Mouse (Mus musculus) heart, adult 2 months (tissue): ENCODE measurements around the gene Ttc38. TPM values are rescaled to one million over a fixed set of nuclear protein-coding genes. Genes with fewer than 3 reads are reported as not detected.
A peak's percentile ranks its signal among the peaks of the same experiment; 100 is the strongest.

Source experiments
- DNase-seq, 2 experiments: peaks; one replicate each; pipeline ENCODE4 v3.0.0; 2021
- H3K27ac ChIP-seq: fragments of 200-600 bp; 2 replicates; pipeline ENCODE4 v1.8.1; 2022
- H3K27me3 ChIP-seq: fragments of 200-500 bp; 2 replicates; pipeline ENCODE4 v1.6.1; 2012; ENCODE audit warnings: mild to moderate bottlenecking, low read length, inconsistent platforms, mixed read lengths; ENCODE audit not compliant: control insufficient read depth, insufficient read depth
- H3K36me3 ChIP-seq: fragments of 200-500 bp; 2 replicates; pipeline ENCODE4 v1.6.1; 2012; ENCODE audit warnings: low read length, inconsistent platforms; ENCODE audit not compliant: control insufficient read depth, insufficient read depth
- H3K4me1 ChIP-seq: fragments of 200-500 bp; 2 replicates; pipeline ENCODE4 v1.6.1; 2011; ENCODE audit warnings: low read length; ENCODE audit not compliant: control insufficient read depth, insufficient read depth
- H3K4me3 ChIP-seq: fragments of 200-600 bp; 2 replicates; pipeline ENCODE4 v1.8.1; 2022
- H3K79me2 ChIP-seq: fragments of 200-500 bp; replicated peaks from 2 replicates; pipeline ENCODE4 v1.6.1; 2012; ENCODE audit warnings: mild to moderate bottlenecking, inconsistent platforms, low read length, moderate library complexity, mixed read lengths; ENCODE audit not compliant: control insufficient read depth, insufficient read depth
- H3K9ac ChIP-seq: fragments of 200-500 bp; 2 replicates; pipeline ENCODE4 v1.6.1; 2012; ENCODE audit warnings: low read depth, mild to moderate bottlenecking, control low read depth, inconsistent platforms, low read length, mixed read lengths
- CTCF ChIP-seq: fragments of 200-600 bp; IDR thresholded peaks from 2 replicates; pipeline ENCODE4 v1.8.1; 2022; ENCODE audit warnings: antibody characterized with exemption, mild to moderate bottlenecking, moderate library complexity
- EP300 ChIP-seq: fragments of 200-500 bp; IDR thresholded peaks from 2 replicates; pipeline ENCODE4 v1.6.1; 2011; ENCODE audit warnings: low read depth, low read length, control low read depth; ENCODE audit not compliant: insufficient read depth
- POLR2A ChIP-seq: fragments of 200-500 bp; IDR thresholded peaks from 2 replicates; pipeline ENCODE4 v1.6.1; 2011; ENCODE audit warnings: mild to moderate bottlenecking, low read depth, low read length, control low read depth; ENCODE audit not compliant: insufficient read depth
- WGBS: fragments of 180-500 bp; shearing (Covaris S2); methylation state at CpG from one replicate; pipeline ENCODE4 v1.1.7; 2018; 5-methylcytosine and 5-hydroxymethylcytosine counted together
- intact Hi-C: fragments of 180-260 bp; cut with DNase I; formaldehyde crosslinking; loops from one replicate; pipeline ENCODE4 v1.15.1; 2025
- polyA plus RNA-seq: library from polyadenylated mRNA; depleted of rRNA; stranded (reverse); fragments of >200 nt; gene quantifications from 2 replicates; pipeline ENCODE4 v1.2.3, GENCODE M21; 2012
- total RNA-seq, 2 experiments: library from RNA; stranded (reverse); gene quantifications; 2 replicates each; pipeline ENCODE4 v1.2.3; 2021

Gene Ttc38
- total and polyA plus RNA-seq, 3 experiments, result 6.8 to 21.1 (median 15.3) TPM

- WGBS, result 40% methylated on average over 6 of the region's 6 CpGs
- Histone ChIP-seq H3K79me2 (no peaks in the 10 kb centered on the region), H3K27ac (no peak overlapping the region), H3K4me3 (no peak overlapping the region), H3K27me3 (no peaks in the 10 kb centered on the region), H3K9ac (no peak overlapping the region), H3K36me3 (no peaks in the 10 kb centered on the region), H3K4me1 (no peaks in the 10 kb centered on the region)
- intact Hi-C loops, result loop anchor here (1.0 to 5.0 kb wide), 3 partner anchors 151 to 270 kb away; no protein-coding TSS in a partner anchor
- DNase-seq, result peak; percentile 64 to 69
- TF ChIP-seq POLR2A, result no peak
- peak; percentile 98 for TF ChIP-seq CTCF
- TF ChIP-seq EP300, result peak; percentile 87; the same call in 1 of the 2 replicates
Measured at GRCm38 (mm10) chr15:85867696-85868095, 35.6 kb downstream of the Ttc38 start.

GRCm38 (mm10) chr15:85877336-85877735 lies 45.2 kb downstream of the Ttc38 start:
- Histone ChIP-seq H3K27ac (no peak overlapping the region), H3K36me3 (no peaks in the 10 kb centered on the region), H3K27me3 (no peaks in the 10 kb centered on the region), H3K4me3 (no peak overlapping the region), H3K79me2 (no peaks in the 10 kb centered on the region), H3K9ac (no peak overlapping the region), H3K4me1 (peaks cover 3% of the 10 kb centered on the region; the same call in 1 of the 2 replicates)
- 96% methylated on average over 7 of the region's 7 CpGs for WGBS
- TF ChIP-seq POLR2A (no peak), CTCF (no peak), EP300 (no peak)
- intact Hi-C loops, result no loop called here
- no peak for DNase-seq

DNA sequence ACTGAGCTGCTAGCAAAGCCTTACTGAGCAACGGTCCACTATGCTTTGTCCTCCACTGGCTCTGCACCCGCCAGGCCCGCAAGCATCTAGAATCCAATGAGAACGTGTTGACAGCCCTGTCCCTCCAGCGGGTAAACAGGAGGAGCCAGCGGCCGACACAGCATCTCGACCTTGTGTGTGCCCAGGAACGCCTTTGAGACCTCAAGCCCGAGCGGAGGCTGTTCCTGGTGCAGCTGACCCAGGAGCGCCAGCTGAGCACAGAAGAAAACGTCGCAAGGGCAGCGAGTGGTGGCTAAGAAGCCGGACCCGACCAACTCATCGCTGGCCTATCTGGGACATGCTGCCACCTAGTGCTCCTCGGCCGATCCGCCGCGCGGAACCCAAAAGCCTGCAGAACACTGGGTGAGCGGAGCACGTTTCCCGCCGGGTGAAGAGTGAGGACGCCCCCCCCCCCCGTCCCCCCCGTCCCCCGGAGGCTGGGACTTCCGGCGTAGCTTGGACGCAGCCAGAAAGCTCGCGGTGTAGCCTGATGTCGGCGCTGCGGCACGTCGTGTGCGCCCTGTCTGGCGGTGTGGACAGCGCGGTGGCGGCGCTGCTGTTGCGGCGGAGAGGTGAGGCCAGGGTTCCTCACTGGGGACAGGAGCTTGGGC lies 46.9 kb downstream of the Ttc38 start, which contains the start of gene Trmu:
Trmu (plus strand) TSS at position 465 of the 650 bp plus-strand sequence.
- H3K27me3 ChIP-seq, result no peaks in the 10 kb centered on the region
- intact Hi-C loops, result loop anchor here (2.0 kb wide), 2 partner anchors 18 to 68 kb away; partner anchors contain the start of gene Cdpf1
- peak within 1 kb of the TSS; percentile 93 for H3K9ac ChIP-seq
- peak; percentile 83 for TF ChIP-seq POLR2A
- TF ChIP-seq CTCF, result peak; percentile 81
- TF ChIP-seq EP300, result peak; percentile 60; the same call in 1 of the 2 replicates
- H3K36me3 ChIP-seq, result no peaks in the 10 kb centered on the region
- WGBS, result under 1% methylated on average over 50 of the region's 50 CpGs
- H3K79me2 ChIP-seq, result no peaks in the 10 kb centered on the region
- peak; percentile 89 to 92 for DNase-seq
- H3K4me3 ChIP-seq, result peak within 1 kb of the TSS; percentile 92
- peaks cover 3% of the 10 kb centered on the region; the same call in 1 of the 2 replicates for H3K4me1 ChIP-seq
- peak within 1 kb of the TSS; percentile 94 for H3K27ac ChIP-seq

GRCm38 (mm10) chr15:85879498-85879895 lies 47.4 kb downstream of the Ttc38 start:
- H3K27ac ChIP-seq, result peak overlapping the region; percentile 94
- intact Hi-C loops, result loop anchor here (2.0 kb wide), 2 partner anchors 19 to 69 kb away; partner anchors contain the start of gene Cdpf1
- 1% methylated on average over 18 of the region's 18 CpGs for WGBS

GRCm38 (mm10) chr15:85885606-85886005 lies 53.5 kb downstream of the Ttc38 start:
- Histone ChIP-seq H3K36me3 (no peaks in the 10 kb centered on the region), H3K4me3 (no peak overlapping the region), H3K4me1 (no peaks in the 10 kb centered on the region), H3K27ac (no peak overlapping the region), H3K79me2 (no peaks in the 10 kb centered on the region), H3K9ac (no peak overlapping the region), H3K27me3 (no peaks in the 10 kb centered on the region)
- intact Hi-C loops, result no loop called here
- no peak for TF ChIP-seq CTCF
- TF ChIP-seq EP300, result no peak
- TF ChIP-seq POLR2A, result no peak
- DNase-seq, result no peak
- WGBS, result 54% methylated on average over 5 of the region's 5 CpGs

More at GRCm38 (mm10) chr15:85879498-85879895, 47.4 kb downstream of the Ttc38 start:
- no peaks in the 10 kb centered on the region for H3K27me3 ChIP-seq
- TF ChIP-seq POLR2A, result no peak
- no peak for TF ChIP-seq CTCF
- TF ChIP-seq EP300, result no peak
- no peak for DNase-seq
- H3K4me1 ChIP-seq, result peaks cover 3% of the 10 kb centered on the region; the same call in 1 of the 2 replicates
- peak overlapping the region; percentile 93 for H3K9ac ChIP-seq
- H3K79me2 ChIP-seq, result no peaks in the 10 kb centered on the region
- H3K36me3 ChIP-seq, result no peaks in the 10 kb centered on the region
- H3K4me3 ChIP-seq, result peak overlapping the region; percentile 92

DNA sequence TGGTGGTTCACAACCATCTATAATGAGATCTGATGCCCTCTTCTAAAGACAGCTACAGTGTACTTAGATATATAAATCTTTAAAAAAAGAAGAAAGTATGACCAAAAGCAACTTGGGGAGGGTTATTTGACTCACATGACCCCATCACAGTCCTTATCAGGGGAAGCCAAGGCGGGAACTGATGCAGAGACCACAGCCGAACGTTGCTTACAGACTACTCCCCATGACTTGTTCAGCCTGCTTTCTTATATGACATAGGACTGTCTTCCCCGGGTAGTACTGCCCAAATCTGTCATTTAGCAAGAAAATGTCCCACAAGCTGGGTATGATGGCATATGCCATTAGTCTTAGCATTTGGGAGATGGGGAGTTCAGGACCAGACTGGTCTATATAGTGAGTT lies 57.1 kb downstream of the Ttc38 start:
- 78% methylated on average over 4 of the region's 4 CpGs for WGBS
- Histone ChIP-seq H3K27ac (no peak overlapping the region), H3K9ac (no peak overlapping the region), H3K4me1 (no peaks in the 10 kb centered on the region), H3K79me2 (no peaks in the 10 kb centered on the region), H3K36me3 (no peaks in the 10 kb centered on the region), H3K27me3 (no peaks in the 10 kb centered on the region), H3K4me3 (no peak overlapping the region)
- TF ChIP-seq EP300 (no peak), POLR2A (no peak), CTCF (no peak)
- DNase-seq, result no peak
- intact Hi-C loops, result no loop called here
